Mouse (Mus musculus): ENCODE results near the gene Cenph. TPM values are rescaled to one million over a fixed set of nuclear protein-coding genes. Genes with fewer than 3 reads are reported as not detected.
"Not testable (repeated sequence)": the region's sequence is repeated elsewhere in the genome, so short reads cannot be mapped to it uniquely, and the experiment has no call there.

Cenph gene
- 33.8 and 34.6 TPM in 2 replicates for polyA plus RNA-seq (2015; fragmentation: Nextera tagmentation; extraction: Ambion mirVana)

DNA sequence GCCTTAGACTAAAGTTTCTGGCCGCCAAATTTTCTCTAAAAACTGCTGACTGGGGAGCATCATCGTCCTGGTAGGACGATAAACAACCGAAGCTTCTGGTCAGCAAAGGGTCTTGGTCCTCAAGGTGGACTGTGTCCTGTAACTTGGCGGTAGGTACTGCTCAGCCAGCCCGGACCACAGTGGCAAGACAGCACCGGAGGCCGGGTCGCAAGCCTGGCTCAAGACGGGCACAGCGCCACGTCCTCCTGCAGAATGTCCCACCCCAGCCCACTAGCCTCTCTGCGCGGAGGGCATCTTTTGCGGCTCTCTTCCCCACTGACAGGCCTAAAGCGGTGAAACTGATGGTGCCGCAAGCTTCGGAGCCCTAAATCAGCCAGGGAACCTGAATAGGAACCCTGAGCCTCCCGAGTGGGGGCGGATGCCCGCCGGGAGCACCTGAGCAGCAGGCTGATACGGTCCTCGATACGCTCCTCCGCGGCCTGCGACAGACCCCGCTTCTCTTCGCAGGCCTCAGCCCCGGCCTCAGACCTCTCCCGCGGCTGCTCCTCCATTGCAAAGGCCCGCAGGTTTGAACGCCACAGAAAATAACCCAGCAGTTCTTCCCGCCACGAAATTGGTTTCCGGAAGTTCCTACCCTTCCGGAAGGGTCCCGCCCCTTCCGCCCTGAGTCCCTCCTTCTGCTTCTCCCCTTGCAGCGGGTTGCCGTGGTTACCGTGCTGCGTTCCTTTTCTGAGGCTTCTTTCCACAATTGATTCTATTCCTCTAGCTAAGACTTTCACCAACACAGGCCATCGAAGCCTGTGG is at the start of gene Cenph:
Gene Cenph (minus strand): TSS at position 648 of the 804 bp plus-strand sequence.
- under 1% methylated on average over 46 of the region's 46 CpGs for WGBS
- Histone ChIP-seq H3K27me3 (no peaks in the 10 kb centered on the region), H3K9ac (peak within 1 kb of the TSS; percentile 77), H3K4me2 (peak within 1 kb of the TSS; percentile 86), H3K4me1 (peaks cover 18% of the 10 kb centered on the region), H3K27ac (peak within 1 kb of the TSS; percentile 57), H3K4me3 (peak within 1 kb of the TSS; percentile 73), H3K36me3 (ENCODE audit: poor library complexity, severe bottlenecking) (peaks cover 41% of the 10 kb centered on the region), H3K9me3 (replicated peaks) (no peaks in the 10 kb centered on the region)
- peak; percentile 97 for ATAC-seq

DNA sequence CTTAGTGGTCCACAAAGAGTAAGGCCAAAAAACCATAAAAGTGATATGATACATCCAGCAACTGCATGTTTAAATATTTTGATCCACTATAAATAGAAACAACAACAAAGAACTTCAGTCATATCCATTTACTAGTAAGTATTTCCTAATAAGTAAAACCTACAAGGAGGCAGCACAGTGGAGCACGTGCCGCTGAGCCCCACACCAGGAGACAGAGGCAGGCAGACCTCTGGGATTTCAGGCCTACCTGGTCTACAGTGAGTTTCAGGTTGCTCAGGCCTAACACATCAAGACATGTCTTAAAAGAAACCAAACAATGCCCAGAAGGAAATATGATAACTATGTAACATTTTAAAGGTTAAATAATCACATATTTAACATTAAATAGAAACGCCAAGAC is 49.2 kb upstream of the Cenph start:
- Histone ChIP-seq H3K9me3 (replicated peaks) (no peaks in the 10 kb centered on the region), H3K27ac (no peak overlapping the region), H3K4me1 (no peaks in the 10 kb centered on the region), H3K4me3 (no peak overlapping the region), H3K9ac (no peak overlapping the region), H3K36me3 (ENCODE audit: poor library complexity, severe bottlenecking) (peaks cover 59% of the 10 kb centered on the region), H3K4me2 (no peak overlapping the region), H3K27me3 (no peaks in the 10 kb centered on the region)
- WGBS = 94% methylated on average over 3 of the region's 3 CpGs
- no peak for ATAC-seq

DNA sequence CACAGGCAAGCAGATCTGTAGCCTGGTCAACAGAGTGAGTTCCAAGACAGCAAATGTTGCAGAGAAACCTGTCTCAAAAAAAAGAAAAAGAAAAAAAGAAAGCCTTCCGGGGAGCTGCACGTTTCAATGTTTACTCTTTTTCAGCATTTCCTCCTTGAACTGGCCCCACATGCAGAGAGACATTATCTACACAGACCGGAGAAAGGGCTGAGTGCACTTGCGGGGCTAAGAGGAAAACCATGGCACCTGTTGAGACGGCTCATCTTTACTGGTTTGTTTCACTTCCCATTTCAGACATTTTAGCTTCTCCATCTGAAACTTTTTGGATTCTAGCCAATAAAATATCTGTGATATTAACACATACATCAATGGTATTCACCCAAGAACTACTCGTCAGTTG is 48.6 kb upstream of the Cenph start:
- ATAC-seq = no peak
- Histone ChIP-seq H3K4me2 (no peak overlapping the region), H3K4me1 (no peaks in the 10 kb centered on the region), H3K4me3 (no peak overlapping the region), H3K9me3 (replicated peaks) (no peaks in the 10 kb centered on the region), H3K27ac (no peak overlapping the region), H3K36me3 (ENCODE audit: poor library complexity, severe bottlenecking) (peaks cover 64% of the 10 kb centered on the region), H3K9ac (no peak overlapping the region), H3K27me3 (no peaks in the 10 kb centered on the region)
- WGBS = 91% methylated on average over 6 of the region's 6 CpGs

DNA sequence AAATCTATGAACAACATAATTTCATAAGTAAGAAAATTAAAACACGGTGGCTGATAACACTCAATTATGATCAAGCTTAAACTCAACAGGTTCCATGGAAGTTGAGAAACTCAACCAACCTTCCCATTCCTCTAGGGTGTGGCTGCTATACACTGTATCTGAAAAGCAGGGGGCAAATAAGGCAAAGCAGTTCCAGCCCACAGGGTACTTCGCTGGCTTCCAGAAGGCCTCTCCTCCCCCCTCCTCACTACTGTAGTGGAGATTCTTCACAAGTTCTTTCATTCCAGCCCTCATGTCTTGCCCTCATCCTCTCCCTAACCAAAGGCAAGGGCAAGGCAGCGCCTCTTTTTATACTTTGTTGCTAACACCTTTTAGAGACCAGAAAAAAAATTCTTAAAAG is 48.2 kb upstream of the Cenph start:
- Histone ChIP-seq H3K36me3 (ENCODE audit: poor library complexity, severe bottlenecking) (peaks cover 67% of the 10 kb centered on the region), H3K4me2 (no peak overlapping the region), H3K9ac (no peak overlapping the region), H3K27me3 (no peaks in the 10 kb centered on the region), H3K27ac (no peak overlapping the region), H3K4me3 (no peak overlapping the region), H3K9me3 (replicated peaks) (no peaks in the 10 kb centered on the region), H3K4me1 (no peaks in the 10 kb centered on the region)
- WGBS = 98% methylated on average over 3 of the region's 3 CpGs
- ATAC-seq = no peak

DNA sequence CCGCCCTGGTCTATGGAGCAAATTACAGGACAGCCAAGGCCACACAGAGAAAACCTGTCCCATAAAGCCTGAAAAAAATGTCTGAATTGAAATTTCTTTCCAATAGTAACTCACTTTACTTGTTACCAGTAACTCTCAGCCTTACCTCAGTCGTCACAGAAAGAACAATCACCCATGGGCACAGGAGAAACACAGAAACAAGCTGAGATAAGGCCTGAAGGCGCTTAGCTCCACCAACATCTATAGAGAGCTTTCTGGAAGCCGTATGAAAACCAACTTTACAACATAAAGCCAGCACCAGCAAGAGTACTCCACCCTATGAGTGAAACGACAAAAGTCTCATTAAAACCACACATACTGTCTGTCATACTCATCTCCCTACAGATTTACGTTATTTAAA is 38.8 kb upstream of the Cenph start:
- Histone ChIP-seq H3K36me3 (ENCODE audit: poor library complexity, severe bottlenecking) (peaks cover 77% of the 10 kb centered on the region), H3K9me3 (replicated peaks) (no peaks in the 10 kb centered on the region), H3K27ac (no peak overlapping the region), H3K4me2 (no peak overlapping the region), H3K9ac (no peak overlapping the region), H3K4me1 (no peaks in the 10 kb centered on the region), H3K4me3 (no peak overlapping the region), H3K27me3 (no peaks in the 10 kb centered on the region)
- WGBS = 93% methylated on average over 6 of the region's 6 CpGs
- no peak for ATAC-seq

DNA sequence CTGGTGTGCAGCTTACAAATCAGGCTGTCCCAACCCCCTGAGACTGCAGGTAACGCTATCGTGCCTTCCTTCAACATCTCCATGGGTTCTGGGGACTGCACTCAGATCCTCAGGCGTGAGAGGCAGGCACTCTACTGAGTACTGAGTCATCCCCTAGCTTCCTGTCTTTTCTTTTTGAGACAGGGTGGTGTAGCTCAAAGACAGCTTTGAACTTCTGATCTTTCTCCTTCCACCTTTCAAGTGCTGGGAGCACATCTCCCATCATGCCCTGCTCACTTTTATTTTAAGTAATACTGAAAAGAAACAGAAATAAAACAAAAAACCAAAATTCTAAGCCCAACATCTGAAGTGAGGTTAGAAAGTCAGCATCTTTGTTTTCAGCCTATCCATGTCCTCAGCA is 30.1 kb upstream of the Cenph start:
- no peak overlapping the region for H3K27ac ChIP-seq
- H3K4me2 ChIP-seq = no peak overlapping the region
- ATAC-seq = no peak
- no peaks in the 10 kb centered on the region for H3K27me3 ChIP-seq
- H3K9ac ChIP-seq = no peak overlapping the region
- H3K4me1 ChIP-seq = no peaks in the 10 kb centered on the region
- no peaks in the 10 kb centered on the region for H3K9me3 ChIP-seq (replicated peaks)
- WGBS = 98% methylated on average over 3 of the region's 3 CpGs
- H3K4me3 ChIP-seq = no peak overlapping the region
- H3K36me3 ChIP-seq (ENCODE audit: poor library complexity, severe bottlenecking) = peaks cover 79% of the 10 kb centered on the region

DNA sequence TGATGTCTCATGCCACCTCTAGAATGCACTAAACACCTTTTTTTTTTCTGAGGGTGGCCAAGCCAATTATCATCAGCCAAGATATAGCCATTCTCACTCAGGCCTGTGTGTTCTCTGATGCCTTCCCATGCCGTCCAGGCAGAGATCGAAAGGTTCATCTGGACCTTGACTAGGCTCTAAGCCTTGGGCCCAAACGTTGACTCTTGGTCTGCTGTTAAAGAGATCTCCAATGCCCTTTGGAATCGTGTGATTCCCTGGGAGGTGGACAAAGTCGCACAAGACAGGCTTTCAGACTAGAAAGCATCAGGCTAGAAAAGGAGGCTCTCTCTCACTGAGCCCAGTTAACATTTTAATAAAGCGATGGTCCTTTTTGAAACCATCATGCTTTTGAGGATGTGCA is 21.5 kb upstream of the Cenph start:
- H3K4me3 ChIP-seq = no peak overlapping the region
- H3K36me3 ChIP-seq (ENCODE audit: poor library complexity, severe bottlenecking) = peaks cover 14% of the 10 kb centered on the region
- no peaks in the 10 kb centered on the region for H3K27me3 ChIP-seq
- no peak overlapping the region for H3K4me2 ChIP-seq
- no peaks in the 10 kb centered on the region for H3K4me1 ChIP-seq
- no peak overlapping the region for H3K27ac ChIP-seq
- 91% methylated on average over 6 of the region's 6 CpGs for WGBS
- no peak overlapping the region for H3K9ac ChIP-seq
- ATAC-seq = no peak
- H3K9me3 ChIP-seq (replicated peaks) = no peaks in the 10 kb centered on the region

DNA sequence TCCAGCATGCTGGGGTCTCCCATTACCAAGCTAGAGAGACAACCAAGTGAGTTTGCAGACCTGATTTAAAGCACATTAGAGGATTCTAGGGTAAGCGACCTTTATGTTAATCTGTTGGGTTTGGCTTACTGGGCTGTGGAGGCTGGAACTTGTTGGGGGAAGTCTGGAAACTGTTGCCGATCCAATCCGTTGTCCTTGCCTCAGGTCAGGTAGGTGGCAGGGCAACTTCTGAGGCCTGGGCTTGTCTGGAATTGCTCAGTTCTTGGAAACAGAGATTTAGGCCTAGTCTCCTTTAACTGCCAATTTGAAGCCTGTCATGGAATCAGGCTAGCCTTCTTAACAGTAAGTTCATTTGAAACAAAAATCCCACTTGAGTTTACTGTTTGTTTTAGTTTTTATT is 13.4 kb upstream of the Cenph start:
- WGBS = 91% methylated on average over 3 of the region's 3 CpGs
- Histone ChIP-seq H3K27ac (no peak overlapping the region), H3K36me3 (ENCODE audit: poor library complexity, severe bottlenecking) (peaks cover 2% of the 10 kb centered on the region; the same call in 1 of the 2 replicates), H3K27me3 (no peaks in the 10 kb centered on the region), H3K9ac (no peak overlapping the region), H3K4me1 (peaks cover 18% of the 10 kb centered on the region), H3K9me3 (replicated peaks) (no peaks in the 10 kb centered on the region), H3K4me2 (no peak overlapping the region), H3K4me3 (no peak overlapping the region)
- ATAC-seq = no peak

DNA sequence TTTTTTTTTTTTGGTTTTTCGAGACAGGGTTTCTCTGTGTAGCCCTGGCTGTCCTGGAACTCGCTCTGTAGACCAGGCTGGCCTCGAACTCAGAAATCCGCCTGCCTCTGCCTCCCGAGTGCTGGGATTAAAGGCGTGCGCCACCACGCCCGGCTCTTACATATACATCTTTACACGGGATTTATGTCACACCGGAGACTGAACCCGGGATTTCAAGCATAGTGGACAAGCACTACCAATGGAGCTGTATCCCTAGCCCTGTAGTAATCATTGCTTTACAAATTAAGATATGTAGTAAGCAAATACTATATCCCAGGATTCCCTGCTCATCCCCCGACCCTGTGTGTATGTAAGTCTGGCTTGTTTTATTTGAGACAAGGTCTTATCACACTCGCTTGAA is 12.4 kb upstream of the Cenph start:
- Histone ChIP-seq H3K4me1 (peaks cover 27% of the 10 kb centered on the region), H3K36me3 (ENCODE audit: poor library complexity, severe bottlenecking) (peaks cover 12% of the 10 kb centered on the region; the same call in 1 of the 2 replicates)
- not testable (repeated sequence) for ATAC-seq; H3K27me3 ChIP-seq; H3K4me3 ChIP-seq; H3K4me2 ChIP-seq; H3K9ac ChIP-seq; H3K9me3 ChIP-seq (replicated peaks); H3K27ac ChIP-seq
- 94% methylated on average over 11 of the region's 14 CpGs for WGBS

DNA sequence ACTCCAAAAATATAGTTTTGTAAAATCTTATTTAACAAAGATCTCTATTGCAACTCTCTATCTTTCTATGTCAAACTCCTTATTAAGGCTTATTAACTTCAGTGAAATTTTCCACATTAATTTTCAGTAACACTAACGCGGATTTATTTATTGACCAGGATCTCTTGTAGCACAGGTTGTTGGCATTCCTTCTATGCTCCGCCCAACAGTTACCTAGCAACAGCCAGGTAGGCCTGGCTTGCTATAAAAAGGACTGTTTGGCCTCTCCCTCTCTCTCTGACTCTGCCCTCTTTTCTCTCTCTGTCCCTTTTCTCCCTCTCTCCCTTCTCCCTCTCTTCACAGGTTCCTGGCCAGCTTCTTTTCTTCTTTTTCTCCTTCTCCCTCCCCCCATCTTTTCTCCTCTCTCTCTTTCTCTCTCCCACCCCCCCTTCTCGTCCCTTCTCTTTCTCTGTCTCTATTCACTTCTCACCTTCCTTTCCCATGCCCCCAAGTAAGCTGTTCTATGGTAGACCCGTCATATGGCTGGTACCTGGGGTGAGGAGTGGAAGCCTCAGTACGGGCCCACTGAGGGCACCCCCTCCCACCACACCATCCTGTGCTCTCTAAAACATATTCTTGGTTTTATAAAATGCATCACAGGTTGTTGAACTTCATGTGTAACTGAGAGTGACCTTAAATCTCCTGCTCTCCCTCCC is 11.8 kb upstream of the Cenph start:
- Histone ChIP-seq H3K4me2 (no peak overlapping the region), H3K9me3 (replicated peaks) (no peaks in the 10 kb centered on the region), H3K36me3 (ENCODE audit: poor library complexity, severe bottlenecking) (peaks cover 16% of the 10 kb centered on the region), H3K4me3 (no peak overlapping the region), H3K27me3 (no peaks in the 10 kb centered on the region), H3K27ac (no peak overlapping the region), H3K9ac (no peak overlapping the region), H3K4me1 (peaks cover 31% of the 10 kb centered on the region)
- no peak for ATAC-seq
- WGBS = 78% methylated on average over 6 of the region's 6 CpGs

DNA sequence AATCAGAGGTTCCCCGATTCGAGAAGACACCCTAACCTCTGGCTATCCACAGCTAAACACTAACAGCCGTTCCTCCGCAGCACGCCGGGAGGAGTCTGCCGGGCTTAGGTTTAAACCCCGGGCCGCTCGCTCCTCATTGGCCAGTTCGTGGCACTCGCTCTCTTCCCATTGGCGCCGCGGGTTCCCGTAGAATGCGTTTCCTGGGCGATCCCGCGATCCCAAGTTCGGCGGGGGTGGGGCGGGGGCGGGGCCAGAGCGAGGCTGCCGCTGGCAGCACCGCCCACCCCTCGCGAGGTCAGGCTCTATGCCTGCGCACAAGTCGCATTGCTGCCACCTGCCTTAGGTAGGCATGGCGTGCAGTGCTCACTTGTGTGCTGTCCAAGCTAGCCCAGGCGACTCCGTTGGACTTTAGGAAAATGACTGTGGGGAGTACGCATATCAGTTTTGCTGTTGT is 10.7 kb upstream of the Cenph start, which contains the start of gene Ccnb1:
Gene Ccnb1 (minus strand): TSS at position 157 of the 454 bp plus-strand sequence.
- H3K27me3 ChIP-seq = no peaks in the 10 kb centered on the region
- 1% methylated on average over 35 of the region's 35 CpGs for WGBS
- H3K4me1 ChIP-seq = peaks cover 35% of the 10 kb centered on the region
- H3K36me3 ChIP-seq (ENCODE audit: poor library complexity, severe bottlenecking) = peaks cover 26% of the 10 kb centered on the region
- H3K9ac ChIP-seq = peak within 1 kb of the TSS; percentile 87
- ATAC-seq = peak; percentile 100
- peak within 1 kb of the TSS; percentile 94 for H3K4me2 ChIP-seq
- peak within 1 kb of the TSS; percentile 83 for H3K4me3 ChIP-seq
- peak within 1 kb of the TSS; percentile 61 for H3K27ac ChIP-seq
- no peaks in the 10 kb centered on the region for H3K9me3 ChIP-seq (replicated peaks)

DNA sequence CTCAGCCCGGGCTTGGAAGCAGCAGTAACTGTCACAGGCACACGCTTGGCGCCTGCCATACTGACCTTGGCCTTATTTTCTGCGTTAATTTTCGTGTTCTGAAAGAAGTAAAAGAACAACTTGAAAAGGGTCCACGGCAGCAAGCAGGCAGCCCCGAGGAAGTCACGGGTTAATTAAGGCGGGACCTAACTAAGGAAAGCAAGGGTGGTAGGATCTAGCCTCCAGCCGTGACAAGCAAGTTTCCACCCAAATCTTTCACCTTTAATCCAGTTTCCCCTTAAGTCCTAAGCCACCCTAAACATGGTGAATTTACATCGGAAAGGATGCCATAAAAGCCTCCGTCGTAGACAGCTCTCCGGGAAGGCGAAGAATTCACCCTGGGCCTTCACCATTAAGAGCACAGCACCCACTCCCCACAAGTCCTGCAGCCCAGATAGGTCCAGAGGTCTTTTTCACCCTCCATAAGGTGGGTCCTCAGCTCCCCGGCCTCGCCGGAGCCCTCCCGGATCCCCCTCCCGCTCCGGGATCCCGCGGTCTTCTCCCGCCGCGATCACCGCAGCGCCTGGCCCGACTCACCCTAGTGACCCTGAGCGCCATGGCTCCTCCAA is 10.2 kb upstream of the Cenph start:
- H3K27me3 ChIP-seq = no peaks in the 10 kb centered on the region
- H3K4me2 ChIP-seq = peak overlapping the region; percentile 94
- peak overlapping the region; percentile 83 for H3K4me3 ChIP-seq
- peaks cover 35% of the 10 kb centered on the region for H3K4me1 ChIP-seq
- H3K36me3 ChIP-seq (ENCODE audit: poor library complexity, severe bottlenecking) = peaks cover 29% of the 10 kb centered on the region
- WGBS = 2% methylated on average over 30 of the region's 30 CpGs
- H3K9me3 ChIP-seq (replicated peaks) = no peaks in the 10 kb centered on the region
- peak overlapping the region; percentile 87 for H3K9ac ChIP-seq
- peak overlapping the region; percentile 61 for H3K27ac ChIP-seq
- peak; percentile 50 for ATAC-seq
